Mouse (Mus musculus): ENCODE measurements around the gene Mprip. TPM values are rescaled to one million over a fixed set of nuclear protein-coding genes. Genes with fewer than 3 reads are reported as not detected.

The Mprip gene
- polyA plus RNA-seq, 1 experiment from 2014 or later: 111 TPM

- no peaks in the 10 kb centered on the region for H3K27me3 ChIP-seq
- no peaks in the 10 kb centered on the region for H3K9me3 ChIP-seq
- no peak for ATAC-seq (ENCODE audit: borderline replicate concordance, extremely low read depth, low FRiP score, low TSS enrichment)
- 45% methylated on average over 9 of the region's 9 CpGs for WGBS
- H3K9ac ChIP-seq: no peak overlapping the region
- peaks cover 58% of the 10 kb centered on the region for H3K4me1 ChIP-seq
- H3K36me3 ChIP-seq: no peaks in the 10 kb centered on the region
- H3K4me2 ChIP-seq: no peak overlapping the region
- H3K27ac ChIP-seq: peak overlapping the region; percentile 30; the same call in 1 of the 2 replicates
- no peak overlapping the region for H3K4me3 ChIP-seq
Measured at GRCm38 (mm10) chr11:59635251-59635795, 25.8 kb upstream of the Mprip start.

- no peaks in the 10 kb centered on the region for H3K36me3 ChIP-seq
- H3K4me2 ChIP-seq: no peak overlapping the region
- H3K27ac ChIP-seq: peak overlapping the region; percentile 50; the same call in 1 of the 2 replicates
- WGBS: 67% methylated on average over 12 of the region's 12 CpGs
- no peak overlapping the region for H3K9ac ChIP-seq
- H3K9me3 ChIP-seq: no peaks in the 10 kb centered on the region
- no peak overlapping the region for H3K4me3 ChIP-seq
- H3K4me1 ChIP-seq: peaks cover 58% of the 10 kb centered on the region
- H3K27me3 ChIP-seq: no peaks in the 10 kb centered on the region
- peak; percentile 43; the same call in 1 of the 2 replicates for ATAC-seq (ENCODE audit: borderline replicate concordance, extremely low read depth, low FRiP score, low TSS enrichment)
Measured at GRCm38 (mm10) chr11:59635821-59636694, 25.0 kb upstream of the Mprip start.

- ATAC-seq (ENCODE audit: borderline replicate concordance, extremely low read depth, low FRiP score, low TSS enrichment): no peak
- H3K9me3 ChIP-seq: no peaks in the 10 kb centered on the region
- peak overlapping the region; percentile 50; the same call in 1 of the 2 replicates for H3K27ac ChIP-seq
- H3K4me1 ChIP-seq: peaks cover 58% of the 10 kb centered on the region
- H3K4me2 ChIP-seq: no peak overlapping the region
- H3K27me3 ChIP-seq: no peaks in the 10 kb centered on the region
- no peak overlapping the region for H3K9ac ChIP-seq
- H3K4me3 ChIP-seq: no peak overlapping the region
- WGBS: 66% methylated on average over 7 of the region's 7 CpGs
- H3K36me3 ChIP-seq: no peaks in the 10 kb centered on the region
Measured at GRCm38 (mm10) chr11:59636695-59637414, 24.2 kb upstream of the Mprip start.

- no peak overlapping the region for H3K4me3 ChIP-seq
- WGBS: 49% methylated on average over 4 of the region's 4 CpGs
- H3K9me3 ChIP-seq: no peaks in the 10 kb centered on the region
- no peaks in the 10 kb centered on the region for H3K27me3 ChIP-seq
- H3K9ac ChIP-seq: no peak overlapping the region
- ATAC-seq (ENCODE audit: borderline replicate concordance, extremely low read depth, low FRiP score, low TSS enrichment): no peak
- no peak overlapping the region for H3K4me2 ChIP-seq
- peaks cover 51% of the 10 kb centered on the region for H3K4me1 ChIP-seq
- no peak overlapping the region for H3K27ac ChIP-seq
- no peaks in the 10 kb centered on the region for H3K36me3 ChIP-seq
Measured at GRCm38 (mm10) chr11:59639957-59640643, 21.0 kb upstream of the Mprip start.

- ATAC-seq (ENCODE audit: borderline replicate concordance, extremely low read depth, low FRiP score, low TSS enrichment): no peak
- 53% methylated on average over 5 of the region's 5 CpGs for WGBS
- no peaks in the 10 kb centered on the region for H3K36me3 ChIP-seq
- H3K9ac ChIP-seq: no peak overlapping the region
- peaks cover 47% of the 10 kb centered on the region for H3K4me1 ChIP-seq
- no peaks in the 10 kb centered on the region for H3K27me3 ChIP-seq
- H3K27ac ChIP-seq: no peak overlapping the region
- no peak overlapping the region for H3K4me3 ChIP-seq
- no peak overlapping the region for H3K4me2 ChIP-seq
- H3K9me3 ChIP-seq: no peaks in the 10 kb centered on the region
Measured at GRCm38 (mm10) chr11:59641227-59641626, 19.9 kb upstream of the Mprip start.

- Histone ChIP-seq H3K4me1 (peaks cover 36% of the 10 kb centered on the region), H3K9me3 (no peaks in the 10 kb centered on the region), H3K4me3 (no peak overlapping the region), H3K36me3 (no peaks in the 10 kb centered on the region), H3K9ac (no peak overlapping the region), H3K27ac (no peak overlapping the region), H3K4me2 (no peak overlapping the region), H3K27me3 (no peaks in the 10 kb centered on the region)
- WGBS: 75% methylated on average over 8 of the region's 8 CpGs
- no peak for ATAC-seq (ENCODE audit: borderline replicate concordance, extremely low read depth, low FRiP score, low TSS enrichment)
Measured at GRCm38 (mm10) chr11:59642420-59642819, 18.7 kb upstream of the Mprip start.

GRCm38 (mm10) chr11:59645036-59645435, 16.1 kb upstream of the Mprip start:
- H3K27ac ChIP-seq: peak overlapping the region; percentile 90
- no peak overlapping the region for H3K4me3 ChIP-seq
- H3K36me3 ChIP-seq: no peaks in the 10 kb centered on the region
- no peak overlapping the region for H3K9ac ChIP-seq
- ATAC-seq (ENCODE audit: borderline replicate concordance, extremely low read depth, low FRiP score, low TSS enrichment): peak; percentile 89
- H3K4me2 ChIP-seq: peak overlapping the region; percentile 25; the same call in 1 of the 2 replicates
- H3K4me1 ChIP-seq: peaks cover 23% of the 10 kb centered on the region
- 41% methylated on average over 7 of the region's 7 CpGs for WGBS
- no peaks in the 10 kb centered on the region for H3K9me3 ChIP-seq
- no peaks in the 10 kb centered on the region for H3K27me3 ChIP-seq

GRCm38 (mm10) chr11:59649058-59649457, 12.0 kb upstream of the Mprip start:
- Histone ChIP-seq H3K27me3 (no peaks in the 10 kb centered on the region), H3K9me3 (no peaks in the 10 kb centered on the region), H3K4me2 (no peak overlapping the region), H3K36me3 (no peaks in the 10 kb centered on the region), H3K4me3 (no peak overlapping the region), H3K4me1 (0 out of 2 replicates have a peak, but pooled peaks cover 13% of the 10 kb centered on the region), H3K9ac (no peak overlapping the region), H3K27ac (no peak overlapping the region)
- ATAC-seq (ENCODE audit: borderline replicate concordance, extremely low read depth, low FRiP score, low TSS enrichment): no peak
- 59% methylated on average over 4 of the region's 4 CpGs for WGBS

- no peak overlapping the region for H3K4me3 ChIP-seq
- 73% methylated on average over 2 of the region's 2 CpGs for WGBS
- no peaks in the 10 kb centered on the region for H3K27me3 ChIP-seq
- peaks cover 18% of the 10 kb centered on the region for H3K4me1 ChIP-seq
- H3K4me2 ChIP-seq: no peak overlapping the region
- H3K27ac ChIP-seq: no peak overlapping the region
- H3K9me3 ChIP-seq: no peaks in the 10 kb centered on the region
- no peak overlapping the region for H3K9ac ChIP-seq
- ATAC-seq (ENCODE audit: borderline replicate concordance, extremely low read depth, low FRiP score, low TSS enrichment): no peak
- no peaks in the 10 kb centered on the region for H3K36me3 ChIP-seq
Measured at GRCm38 (mm10) chr11:59653003-59653402, 8.1 kb upstream of the Mprip start.

GRCm38 (mm10) chr11:59653547-59653946, 7.6 kb upstream of the Mprip start:
- no peaks in the 10 kb centered on the region for H3K9me3 ChIP-seq
- WGBS: 87% methylated on average over 2 of the region's 2 CpGs

GRCm38 (mm10) chr11:59655337-59655736, 5.8 kb upstream of the Mprip start:
- no peaks in the 10 kb centered on the region for H3K9me3 ChIP-seq
- H3K4me3 ChIP-seq: no peak overlapping the region
- peak overlapping the region; percentile 79 for H3K27ac ChIP-seq
- H3K4me2 ChIP-seq: peak overlapping the region; percentile 15; the same call in 1 of the 2 replicates
- no peaks in the 10 kb centered on the region for H3K36me3 ChIP-seq
- ATAC-seq (ENCODE audit: borderline replicate concordance, extremely low read depth, low FRiP score, low TSS enrichment): peak; percentile 72
- H3K27me3 ChIP-seq: no peaks in the 10 kb centered on the region
- peaks cover 21% of the 10 kb centered on the region for H3K4me1 ChIP-seq
- H3K9ac ChIP-seq: no peak overlapping the region
- 25% methylated on average over 5 of the region's 5 CpGs for WGBS

More at GRCm38 (mm10) chr11:59653547-59653946, 7.6 kb upstream of the Mprip start:
- H3K36me3 ChIP-seq: no peaks in the 10 kb centered on the region
- ATAC-seq (ENCODE audit: borderline replicate concordance, extremely low read depth, low FRiP score, low TSS enrichment): no peak
- H3K4me1 ChIP-seq: peaks cover 21% of the 10 kb centered on the region
- H3K4me2 ChIP-seq: no peak overlapping the region
- no peak overlapping the region for H3K4me3 ChIP-seq
- no peaks in the 10 kb centered on the region for H3K27me3 ChIP-seq
- H3K9ac ChIP-seq: no peak overlapping the region
- no peak overlapping the region for H3K27ac ChIP-seq

Measured in lung, embryonic 15.5 days (tissue).